Mouse (Mus musculus) forebrain, embryonic 15.5 days (tissue): ENCODE data around the gene Ldlrap1. TPM values are rescaled to one million over a fixed set of nuclear protein-coding genes. Genes with fewer than 3 reads are reported as not detected.

Experiments used
- ATAC-seq: fragments of 200-750 bp; cut with Nextera tagmentation; replicated peaks from 2 replicates; pipeline ENCODE4 v1.8.0; 2017; ENCODE audit warnings: mild to moderate bottlenecking, moderate TSS enrichment, moderate library complexity
- H3K27ac ChIP-seq: fragments of 300-500 bp; sonication (generic); replicated peaks from 2 replicates; pipeline ENCODE4 v1.5.1; 2015; ENCODE audit warnings: mild to moderate bottlenecking, inconsistent platforms
- H3K27me3 ChIP-seq: fragments of 300-500 bp; sonication (generic); 2 replicates; pipeline ENCODE4 v1.6.1; 2015; ENCODE audit warnings: inconsistent platforms
- H3K36me3 ChIP-seq: fragments of 300-500 bp; sonication (generic); 2 replicates; pipeline ENCODE4 v1.6.1; 2015; ENCODE audit warnings: mild to moderate bottlenecking, inconsistent platforms
- H3K4me1 ChIP-seq: fragments of 300-500 bp; sonication (generic); 2 replicates; pipeline ENCODE4 v1.6.1; 2015; ENCODE audit warnings: inconsistent platforms
- H3K4me2 ChIP-seq: fragments of 300-500 bp; sonication (generic); replicated peaks from 2 replicates; pipeline ENCODE4 v1.6.1; 2015; ENCODE audit warnings: mild to moderate bottlenecking, inconsistent platforms
- H3K4me3 ChIP-seq: fragments of 300-500 bp; sonication (generic); 2 replicates; pipeline ENCODE4 v1.5.1; 2015; ENCODE audit warnings: mild to moderate bottlenecking, inconsistent platforms
- H3K9ac ChIP-seq: fragments of 300-500 bp; sonication (generic); replicated peaks from 2 replicates; pipeline ENCODE4 v1.6.1; 2015; ENCODE audit warnings: mild to moderate bottlenecking, inconsistent platforms
- H3K9me3 ChIP-seq: fragments of 300-500 bp; sonication (generic); 2 replicates; pipeline ENCODE4 v1.6.1; 2016; ENCODE audit warnings: inconsistent platforms
- WGBS: fragments of 180-500 bp; shearing (Covaris S2); methylation state at CpG from one replicate; pipeline ENCODE4 v1.1.7; 2015; ENCODE audit warnings: mixed read lengths; 5-methylcytosine and 5-hydroxymethylcytosine counted together
- polyA plus RNA-seq: library from polyadenylated mRNA; unstranded; fragments of >200 nt; fragmentation: Nextera tagmentation; extraction: Ambion mirVana; gene quantifications from 2 replicates; pipeline ENCODE4 v1.2.1, GENCODE M21; 2015

The Ldlrap1 gene
- polyA plus RNA-seq, 1 experiment from 2014 or later, result 2.8 TPM

DNA sequence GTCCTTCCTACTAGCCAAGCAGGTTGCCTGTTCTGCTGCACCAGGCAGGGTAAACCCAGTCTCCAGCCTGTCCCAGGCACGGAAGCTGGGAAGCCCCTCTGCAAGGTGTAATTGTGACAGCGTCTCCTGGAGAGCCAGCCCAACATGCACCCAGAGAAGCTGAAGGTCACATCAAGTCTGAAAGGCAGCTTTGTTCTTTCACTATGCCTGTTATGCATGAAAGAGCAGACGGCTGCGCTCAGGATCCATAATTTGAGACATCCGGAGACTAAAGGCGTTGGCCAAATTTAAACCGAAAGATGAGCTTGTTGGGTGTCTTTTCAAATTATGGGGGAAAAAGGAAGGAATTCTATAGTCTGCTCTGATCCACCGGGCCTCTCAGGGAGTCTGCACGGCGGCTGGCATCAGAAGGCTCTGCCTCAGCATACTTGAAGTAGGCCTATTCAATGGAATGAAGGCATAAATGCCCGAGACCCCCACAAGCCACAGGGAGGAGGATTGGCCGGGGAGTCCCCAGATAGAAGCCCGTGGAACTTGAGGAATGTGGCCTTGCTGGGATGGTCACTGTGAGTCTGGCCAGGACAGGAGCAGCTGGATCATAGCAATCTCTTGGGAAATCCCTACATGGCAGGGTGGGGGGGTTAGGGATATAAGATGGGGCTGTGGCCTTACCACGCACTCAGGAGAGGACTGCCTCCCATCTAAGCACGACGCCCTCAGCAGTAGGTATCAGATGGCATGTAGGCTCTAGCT lies 23.8 kb downstream of the Ldlrap1 start:
- no peak for ATAC-seq

DNA sequence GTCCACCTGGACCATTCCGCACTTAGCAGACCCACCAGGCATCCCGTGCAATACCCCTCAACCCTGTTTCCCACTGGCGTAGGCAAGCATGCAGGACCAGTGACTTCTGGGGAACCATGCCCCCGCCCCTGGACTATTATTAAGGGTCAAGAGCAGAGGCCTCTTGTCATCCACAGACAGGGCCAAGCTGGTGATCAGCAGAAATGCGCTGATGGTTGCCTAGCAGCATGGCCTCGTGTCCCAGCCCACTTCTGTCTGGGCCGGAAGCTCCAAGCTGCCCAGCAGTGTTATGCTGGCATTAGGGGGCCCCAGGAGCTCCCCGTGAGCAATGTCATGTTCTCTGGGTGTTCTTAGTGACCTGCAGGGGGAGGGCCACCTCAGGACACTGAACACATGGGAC lies 25.9 kb downstream of the Ldlrap1 start:
- Histone ChIP-seq H3K9ac (no peak overlapping the region), H3K4me2 (no peak overlapping the region), H3K9me3 (no peaks in the 10 kb centered on the region), H3K36me3 (no peaks in the 10 kb centered on the region), H3K27ac (no peak overlapping the region), H3K4me3 (no peak overlapping the region), H3K27me3 (no peaks in the 10 kb centered on the region), H3K4me1 (peaks cover 3% of the 10 kb centered on the region; the same call in 1 of the 2 replicates)
- 86% methylated on average over 8 of the region's 8 CpGs for WGBS
- no peak for ATAC-seq

More for the DNA sequence above, 23.8 kb downstream of the Ldlrap1 start:
- Histone ChIP-seq H3K9me3 (no peaks in the 10 kb centered on the region), H3K4me2 (no peak overlapping the region), H3K9ac (no peak overlapping the region), H3K4me1 (no peaks in the 10 kb centered on the region), H3K27me3 (no peaks in the 10 kb centered on the region), H3K27ac (no peak overlapping the region), H3K36me3 (no peaks in the 10 kb centered on the region), H3K4me3 (no peak overlapping the region)
- 64% methylated on average over 16 of the region's 16 CpGs for WGBS

DNA sequence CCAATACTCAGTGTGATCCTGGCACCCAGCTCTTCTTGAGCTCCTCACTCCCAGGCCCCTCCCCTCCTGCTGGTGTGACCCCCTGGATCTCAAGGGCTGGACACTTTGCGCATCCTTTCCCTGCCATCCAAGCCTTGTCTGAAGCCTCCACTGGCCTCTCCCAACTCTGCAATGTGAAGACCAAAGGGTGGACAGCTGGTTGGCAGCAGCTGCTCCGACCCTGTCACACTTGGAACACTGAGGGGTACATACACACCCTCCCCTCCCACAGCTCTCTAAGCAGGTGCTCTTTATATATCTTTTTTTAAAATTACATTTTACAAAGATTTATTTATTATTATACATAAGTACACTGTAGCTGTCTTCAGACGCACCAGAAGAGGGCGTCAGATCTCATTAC lies 27.6 kb downstream of the Ldlrap1 start:
- no peaks in the 10 kb centered on the region for H3K36me3 ChIP-seq
- H3K27ac ChIP-seq, result no peak overlapping the region
- H3K27me3 ChIP-seq, result no peaks in the 10 kb centered on the region
- 95% methylated on average over 4 of the region's 4 CpGs for WGBS
- peaks cover 3% of the 10 kb centered on the region; the same call in 1 of the 2 replicates for H3K4me1 ChIP-seq
- H3K9me3 ChIP-seq, result no peaks in the 10 kb centered on the region
- H3K9ac ChIP-seq, result no peak overlapping the region
- H3K4me3 ChIP-seq, result no peak overlapping the region
- H3K4me2 ChIP-seq, result no peak overlapping the region
- ATAC-seq, result no peak

DNA sequence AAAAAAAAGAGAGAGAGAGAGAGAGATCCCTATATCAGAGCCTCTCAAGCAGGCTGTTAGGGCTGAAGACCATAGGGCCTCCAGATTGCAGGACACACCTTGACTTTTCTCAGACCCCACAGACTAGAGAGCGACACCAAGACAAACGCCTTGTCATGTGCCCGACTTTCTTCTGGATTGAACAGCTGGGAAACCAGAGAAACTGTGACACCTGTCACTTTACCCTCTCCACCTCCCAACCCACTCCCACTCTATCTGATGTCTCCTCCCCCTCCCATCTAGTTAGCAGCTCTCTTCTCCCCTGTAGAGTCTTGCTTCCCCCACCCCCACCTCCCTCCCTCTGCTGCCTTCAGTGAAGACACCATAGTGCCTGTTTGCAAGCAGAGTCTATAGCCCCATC lies 28.3 kb downstream of the Ldlrap1 start:
- WGBS, result 82% methylated on average over 3 of the region's 3 CpGs
- H3K36me3 ChIP-seq, result no peaks in the 10 kb centered on the region

DNA sequence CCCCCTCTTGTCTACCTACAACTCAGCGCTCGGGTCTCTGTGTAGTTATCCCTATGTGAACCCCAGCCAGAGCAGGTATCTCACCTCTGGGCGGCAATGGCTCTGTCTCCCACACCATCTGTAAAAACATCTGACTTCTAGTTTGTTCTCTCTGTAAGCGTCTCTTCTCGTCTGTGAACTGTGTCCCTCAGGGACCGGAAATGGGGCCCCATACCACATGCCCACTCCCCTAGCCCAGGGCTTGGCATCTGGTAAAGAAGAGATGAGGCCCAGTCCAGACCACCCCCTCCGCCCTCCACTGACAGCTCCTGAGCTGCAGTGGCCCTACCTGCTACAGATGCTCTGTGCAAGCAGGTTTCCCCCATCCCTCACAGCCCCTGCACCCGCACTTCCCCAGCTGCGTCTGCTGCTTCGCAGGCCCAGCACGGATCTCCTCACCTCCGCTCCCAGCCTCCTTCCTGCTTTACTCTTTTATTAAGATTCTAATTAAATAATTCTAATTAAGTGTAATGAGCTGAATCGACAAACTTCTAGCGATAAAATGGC lies 30.4 kb downstream of the Ldlrap1 start:
- no peak overlapping the region for H3K4me2 ChIP-seq
- H3K36me3 ChIP-seq, result no peaks in the 10 kb centered on the region
- H3K9me3 ChIP-seq, result no peaks in the 10 kb centered on the region
- 47% methylated on average over 14 of the region's 14 CpGs for WGBS
- no peaks in the 10 kb centered on the region for H3K27me3 ChIP-seq
- no peak overlapping the region for H3K27ac ChIP-seq
- H3K4me1 ChIP-seq, result peaks cover 3% of the 10 kb centered on the region; the same call in 1 of the 2 replicates
- ATAC-seq, result no peak
- H3K9ac ChIP-seq, result no peak overlapping the region
- H3K4me3 ChIP-seq, result no peak overlapping the region

More for the DNA sequence above, 28.3 kb downstream of the Ldlrap1 start:
- Histone ChIP-seq H3K27me3 (no peaks in the 10 kb centered on the region), H3K9me3 (no peaks in the 10 kb centered on the region), H3K9ac (no peak overlapping the region), H3K27ac (no peak overlapping the region), H3K4me1 (peaks cover 3% of the 10 kb centered on the region; the same call in 1 of the 2 replicates), H3K4me3 (no peak overlapping the region), H3K4me2 (no peak overlapping the region)
- no peak for ATAC-seq

DNA sequence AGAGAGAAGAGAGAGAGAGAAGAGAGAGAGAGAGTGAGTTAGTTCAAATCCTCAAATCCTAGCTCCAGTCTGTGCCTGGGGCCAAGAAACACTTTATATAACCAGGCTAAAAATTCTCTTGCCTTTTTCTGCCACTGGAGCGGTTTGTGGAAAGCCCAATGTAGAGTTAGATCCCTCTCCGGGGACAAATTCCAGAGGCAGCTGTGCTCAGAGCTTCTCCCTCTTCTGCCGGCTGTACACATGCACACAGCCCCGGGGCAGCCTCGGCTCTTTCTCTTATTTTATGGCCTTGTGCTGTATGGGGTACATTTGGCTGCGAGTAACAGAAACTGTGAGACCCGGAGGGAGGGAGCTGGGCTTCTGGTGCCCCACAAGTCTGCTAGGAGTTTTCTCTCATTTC lies 31.7 kb downstream of the Ldlrap1 start:
- Histone ChIP-seq H3K9ac (no peak overlapping the region), H3K4me2 (no peak overlapping the region), H3K27ac (no peak overlapping the region), H3K4me1 (peaks cover 3% of the 10 kb centered on the region; the same call in 1 of the 2 replicates), H3K36me3 (no peaks in the 10 kb centered on the region), H3K27me3 (no peaks in the 10 kb centered on the region), H3K4me3 (no peak overlapping the region), H3K9me3 (no peaks in the 10 kb centered on the region)
- WGBS, result 71% methylated on average over 7 of the region's 7 CpGs
- no peak for ATAC-seq

DNA sequence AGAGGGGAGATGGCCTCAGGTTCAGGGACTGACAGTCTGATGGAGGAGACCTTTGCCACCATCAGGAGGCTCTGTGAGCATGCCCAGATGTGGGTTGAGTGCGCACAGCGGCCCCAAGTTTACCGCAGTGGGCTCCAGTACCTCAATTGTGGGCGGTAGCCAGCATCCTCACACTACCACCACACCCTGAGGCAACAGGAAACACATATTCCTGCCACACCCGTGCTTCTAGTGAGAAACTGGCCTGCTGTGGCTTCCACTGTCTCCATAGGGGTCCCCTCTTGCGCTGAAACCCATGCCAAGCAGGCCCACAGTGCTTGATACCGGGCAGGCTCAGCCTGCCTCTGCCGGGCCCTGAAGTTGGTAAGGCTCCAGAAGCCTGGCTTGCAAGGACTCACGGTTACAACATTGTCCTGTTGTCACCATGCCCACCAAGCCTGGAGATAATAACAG lies 33.2 kb downstream of the Ldlrap1 start:
- no peaks in the 10 kb centered on the region for H3K9me3 ChIP-seq
- no peak overlapping the region for H3K4me2 ChIP-seq
- ATAC-seq, result no peak
- no peak overlapping the region for H3K27ac ChIP-seq
- no peaks in the 10 kb centered on the region for H3K36me3 ChIP-seq
- H3K9ac ChIP-seq, result no peak overlapping the region
- H3K4me3 ChIP-seq, result no peak overlapping the region
- peaks cover 15% of the 10 kb centered on the region for H3K4me1 ChIP-seq
- 54% methylated on average over 9 of the region's 9 CpGs for WGBS
- no peaks in the 10 kb centered on the region for H3K27me3 ChIP-seq

DNA sequence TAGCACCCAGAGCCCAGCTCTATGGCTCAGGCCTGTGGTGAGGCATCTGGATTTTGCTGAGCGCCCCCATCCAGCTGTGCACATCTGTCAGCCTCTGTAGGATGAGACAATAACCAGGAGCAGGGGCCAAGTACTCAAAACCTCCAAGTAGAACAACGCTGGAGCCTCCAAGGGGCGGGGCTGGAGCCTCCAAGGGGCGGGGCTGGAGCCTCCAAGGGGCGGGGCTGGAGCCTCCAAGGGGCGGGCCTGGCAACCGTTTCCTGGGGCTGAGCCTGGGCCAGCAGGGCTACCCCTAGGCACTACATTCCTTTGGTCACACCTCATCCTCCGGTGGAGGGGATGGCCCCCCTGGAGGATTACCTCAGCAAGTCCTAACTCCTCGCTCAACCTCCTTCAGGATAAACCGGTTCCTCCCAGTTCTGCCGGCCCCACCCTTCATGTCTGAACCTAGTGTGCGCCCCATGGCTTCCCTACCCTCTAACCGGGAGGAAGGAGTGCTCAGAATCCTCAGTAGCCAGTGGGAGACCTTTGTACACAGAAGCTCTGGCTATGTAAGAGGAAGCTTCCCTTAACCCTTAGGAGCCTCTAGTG lies 33.7 kb downstream of the Ldlrap1 start:
- no peak overlapping the region for H3K27ac ChIP-seq
- H3K27me3 ChIP-seq, result no peaks in the 10 kb centered on the region
- H3K9ac ChIP-seq, result no peak overlapping the region
- H3K36me3 ChIP-seq, result no peaks in the 10 kb centered on the region
- ATAC-seq, result 0 out of 2 replicates have a peak, but pooled peaks have one; percentile 58
- no peak overlapping the region for H3K4me2 ChIP-seq
- peaks cover 17% of the 10 kb centered on the region for H3K4me1 ChIP-seq
- H3K4me3 ChIP-seq, result no peak overlapping the region
- H3K9me3 ChIP-seq, result no peaks in the 10 kb centered on the region
- WGBS, result 8% methylated on average over 13 of the region's 13 CpGs

DNA sequence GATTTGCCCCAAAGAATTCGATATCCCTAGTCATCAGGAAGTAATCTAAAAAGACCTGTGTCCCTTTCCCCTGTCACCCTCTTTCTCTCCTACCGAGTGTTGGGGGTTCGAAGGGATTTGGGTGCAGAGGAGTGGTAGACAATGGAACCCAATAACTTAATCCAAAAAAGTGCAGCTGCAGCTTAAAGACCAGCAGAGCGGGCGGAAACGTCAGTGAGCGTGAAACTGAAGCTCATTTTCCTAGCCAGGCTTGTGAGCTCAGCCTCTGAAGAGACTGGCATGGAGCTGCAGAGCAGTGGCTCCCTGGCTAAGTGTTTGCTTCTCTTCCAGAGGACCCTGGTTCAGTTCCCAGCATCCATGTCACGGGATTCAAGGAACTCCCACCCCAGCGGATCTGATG lies 34.5 kb downstream of the Ldlrap1 start:
- ATAC-seq, result no peak
- H3K9ac ChIP-seq, result no peak overlapping the region
- no peaks in the 10 kb centered on the region for H3K9me3 ChIP-seq
- H3K4me2 ChIP-seq, result no peak overlapping the region
- no peak overlapping the region for H3K4me3 ChIP-seq
- H3K27ac ChIP-seq, result no peak overlapping the region
- WGBS, result 47% methylated on average over 9 of the region's 9 CpGs
- no peaks in the 10 kb centered on the region for H3K27me3 ChIP-seq
- H3K36me3 ChIP-seq, result no peaks in the 10 kb centered on the region
- H3K4me1 ChIP-seq, result peaks cover 17% of the 10 kb centered on the region

DNA sequence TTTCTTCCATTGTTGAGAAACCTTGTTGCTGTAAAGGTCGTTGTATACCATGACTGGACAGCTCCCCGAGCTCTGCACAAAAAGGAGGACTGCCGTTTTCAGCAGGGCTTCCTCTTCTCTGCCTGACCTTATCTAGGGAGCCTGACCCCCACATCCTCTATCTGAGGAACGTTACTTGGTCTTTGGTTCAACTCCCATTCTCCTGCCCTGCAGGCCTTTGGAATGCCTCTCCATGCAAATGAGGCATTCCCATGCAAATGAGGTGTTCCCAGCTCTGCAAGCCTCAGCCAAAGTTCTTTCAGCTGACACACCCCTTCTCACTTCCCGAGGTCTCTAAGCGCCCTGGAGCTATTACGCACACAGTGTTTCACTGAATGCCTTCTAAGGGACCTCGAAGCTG lies 37.7 kb downstream of the Ldlrap1 start:
- H3K27ac ChIP-seq, result peak overlapping the region; percentile 18; the same call in 1 of the 2 replicates
- H3K4me2 ChIP-seq, result no peak overlapping the region
- H3K9me3 ChIP-seq, result no peaks in the 10 kb centered on the region
- no peaks in the 10 kb centered on the region for H3K27me3 ChIP-seq
- H3K4me1 ChIP-seq, result peaks cover 13% of the 10 kb centered on the region
- peak; percentile 64 for ATAC-seq
- no peak overlapping the region for H3K4me3 ChIP-seq
- no peaks in the 10 kb centered on the region for H3K36me3 ChIP-seq
- no peak overlapping the region for H3K9ac ChIP-seq
- 2% methylated on average over 8 of the region's 8 CpGs for WGBS

DNA sequence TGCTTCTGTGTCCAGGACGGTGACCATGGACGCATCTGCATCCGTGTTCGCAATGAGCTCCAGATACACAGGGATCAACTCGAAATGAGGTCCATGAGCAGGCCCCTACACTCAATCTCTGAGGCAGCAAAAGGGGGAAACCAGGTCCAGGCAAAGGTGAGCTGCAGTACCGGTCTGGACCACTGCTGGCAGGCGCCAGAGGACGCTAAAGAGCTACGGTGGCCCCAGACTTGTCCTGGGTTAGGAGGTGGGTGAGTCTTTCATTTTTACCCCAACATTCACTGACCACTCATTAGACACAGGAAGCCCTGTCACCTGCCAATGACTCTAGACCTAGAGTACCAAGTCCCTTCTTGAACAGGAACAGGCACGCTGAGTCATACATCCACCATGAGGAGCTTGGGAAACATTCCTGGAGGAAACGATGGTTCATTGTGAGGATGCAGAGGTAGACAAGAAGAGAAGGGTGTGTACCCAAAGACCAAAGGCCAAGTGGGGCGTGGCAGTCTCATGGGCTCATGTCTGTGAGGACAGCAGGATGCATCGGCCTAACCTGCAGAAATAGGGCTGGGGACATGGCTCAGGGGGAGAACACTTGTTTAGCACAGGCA lies 42.0 kb downstream of the Ldlrap1 start:
- H3K4me2 ChIP-seq, result no peak overlapping the region
- H3K4me1 ChIP-seq, result peaks cover 13% of the 10 kb centered on the region
- ATAC-seq, result no peak
- H3K27ac ChIP-seq, result no peak overlapping the region
- H3K36me3 ChIP-seq, result no peaks in the 10 kb centered on the region
- no peak overlapping the region for H3K4me3 ChIP-seq
- no peaks in the 10 kb centered on the region for H3K9me3 ChIP-seq
- no peaks in the 10 kb centered on the region for H3K27me3 ChIP-seq
- H3K9ac ChIP-seq, result no peak overlapping the region
- 66% methylated on average over 13 of the region's 13 CpGs for WGBS

DNA sequence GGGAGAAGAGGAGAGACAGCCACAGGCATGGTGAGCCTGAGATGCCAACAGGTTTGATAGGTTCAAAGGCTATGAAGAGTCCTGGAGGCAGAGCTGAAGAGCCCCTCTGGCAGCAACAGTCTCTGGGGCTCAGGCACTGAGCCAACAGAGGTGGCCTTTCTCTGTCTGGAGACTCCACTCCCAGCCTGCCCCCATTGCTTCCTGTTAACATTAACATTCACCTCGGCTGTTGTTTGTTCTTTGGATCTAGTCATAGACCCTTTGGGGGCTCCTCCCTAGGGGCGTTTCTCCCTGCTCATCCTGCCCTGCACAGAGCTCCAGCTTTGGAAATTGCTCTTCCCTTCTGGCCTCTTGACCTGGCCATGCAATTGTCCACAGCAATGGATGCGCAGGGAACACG lies 42.9 kb downstream of the Ldlrap1 start:
- no peak overlapping the region for H3K4me3 ChIP-seq
- H3K27ac ChIP-seq, result no peak overlapping the region
- ATAC-seq, result no peak
- no peaks in the 10 kb centered on the region for H3K9me3 ChIP-seq
- no peak overlapping the region for H3K4me2 ChIP-seq
- no peak overlapping the region for H3K9ac ChIP-seq
- WGBS, result 62% methylated on average over 4 of the region's 4 CpGs
- no peaks in the 10 kb centered on the region for H3K27me3 ChIP-seq
- no peaks in the 10 kb centered on the region for H3K36me3 ChIP-seq
- H3K4me1 ChIP-seq, result peaks cover 5% of the 10 kb centered on the region
